Mouse (Mus musculus): ENCODE measurements around the gene Snta1. TPM values are rescaled to one million over a fixed set of nuclear protein-coding genes. Genes with fewer than 3 reads are reported as not detected.

Snta1 gene
- polyA plus RNA-seq (2017; shearing (Covaris generic)): under 1 TPM in 1 of 2 experiments, not detected in 1; 0.37 TPM

GRCm38 (mm10) chr2:154407643-154408445 lies at the start of gene Snta1:
Gene Snta1, minus strand, starts transcription at chr2:154408099.

DNA sequence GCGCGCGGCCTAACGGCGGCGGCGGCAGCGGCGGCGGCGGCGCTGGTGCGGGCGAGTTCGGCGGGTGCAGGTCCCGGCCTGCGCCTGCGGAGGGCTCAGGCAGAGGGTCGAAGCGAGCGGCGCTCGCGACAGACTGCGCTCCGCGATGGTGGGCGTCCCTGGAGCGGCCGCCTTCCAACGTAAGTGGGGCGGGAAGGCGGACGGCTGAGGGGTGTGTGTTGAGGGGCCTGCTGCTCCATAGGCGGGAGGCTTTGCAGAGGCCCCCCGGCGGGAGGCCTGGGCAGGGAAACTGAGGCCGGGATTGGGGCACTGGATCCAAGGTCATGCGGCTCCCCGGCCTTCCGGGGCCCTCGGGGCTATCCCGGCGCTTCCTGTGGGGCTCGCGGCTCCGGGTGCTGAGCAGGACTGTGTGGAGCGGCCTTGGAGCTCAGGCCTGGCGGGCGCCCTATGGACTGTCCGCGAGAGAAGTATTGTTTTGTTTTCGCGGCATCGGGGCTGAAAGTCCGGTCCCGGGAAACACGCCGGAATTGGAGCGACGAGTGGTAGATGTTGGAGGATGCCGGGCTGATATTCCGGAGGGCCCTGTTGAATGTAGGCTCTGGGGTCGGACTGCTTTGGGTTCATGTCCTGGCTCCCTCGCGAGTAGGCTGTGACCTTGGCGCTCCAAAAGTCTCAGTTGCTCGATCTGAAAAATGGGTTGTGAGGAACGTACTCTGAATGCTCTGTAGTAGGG lies 28.7 kb upstream of the Snta1 start, which contains the start of gene Cbfa2t2:
Gene Cbfa2t2 (plus strand): TSS at position 24 of the 733 bp plus-strand sequence.

DNA sequence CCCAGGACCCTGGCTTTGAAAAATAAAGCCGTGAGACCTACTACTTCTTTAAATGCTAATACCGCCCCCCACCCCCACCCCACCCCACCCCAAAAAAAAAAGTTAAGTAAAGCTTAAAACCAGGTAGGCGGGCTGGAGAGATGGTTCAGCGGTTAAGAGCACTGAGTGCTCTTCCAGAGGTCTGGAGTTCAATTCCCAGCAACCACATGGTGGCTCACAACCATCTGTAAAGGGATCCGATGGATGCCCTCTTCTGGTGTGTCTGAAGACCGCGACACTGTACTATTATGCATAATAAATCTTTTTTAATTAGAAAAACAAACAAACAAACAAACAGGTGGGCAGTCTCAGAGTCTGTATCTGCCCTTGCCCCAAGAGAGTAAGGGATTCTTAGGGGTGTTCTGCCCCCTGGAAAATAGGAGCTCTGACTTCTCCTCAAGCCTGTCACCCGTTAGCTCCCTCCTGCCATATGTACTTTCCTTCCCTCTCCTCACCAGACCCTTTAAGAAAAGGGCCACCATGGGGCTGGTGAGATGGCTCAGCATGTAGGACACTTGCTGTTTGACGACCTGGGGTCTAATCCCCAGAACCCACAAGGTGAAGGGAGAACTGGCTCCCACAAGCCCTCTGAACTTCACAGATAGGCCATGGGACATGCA lies 34.9 kb downstream of the Snta1 start, which contains the start of gene Cdk5rap1:
Gene Cdk5rap1 (minus strand): TSS at position 169 of the 659 bp plus-strand sequence.

Other genes starting within 250 kb of the Snta1 start
- not detected for gene Bpifa5, start 245.5 kb downstream of the Snta1 start, polyA plus RNA-seq (2017; shearing (Covaris generic))
- not detected for gene Bpifb1, start 217.3 kb downstream of the Snta1 start, polyA plus RNA-seq (2017; shearing (Covaris generic))
- gene Bpifb5, start 184.4 kb downstream of the Snta1 start, polyA plus RNA-seq (2017; shearing (Covaris generic)): not detected
- not detected for gene Bpifb9a, start 150.2 kb downstream of the Snta1 start, polyA plus RNA-seq (2017; shearing (Covaris generic))
- not detected for gene Bpifb9b, start 100.9 kb downstream of the Snta1 start, polyA plus RNA-seq (2017; shearing (Covaris generic))
- 10 to 100 TPM; 17.7 to 32.1 TPM for gene Cdk5rap1, start 35.1 kb downstream of the Snta1 start, polyA plus RNA-seq (2017; shearing (Covaris generic))
- gene Cbfa2t2, start 28.4 kb upstream of the Snta1 start, polyA plus RNA-seq (2017; shearing (Covaris generic)): 10 to 100 TPM; 21.1 to 27.1 TPM
- gene 1700003F12Rik, start 139.0 kb upstream of the Snta1 start, polyA plus RNA-seq (2017; shearing (Covaris generic)): 1 to 10 TPM in 1 of 2 experiments, not detected in 1; 2.2 TPM
- gene Actl10, start 143.7 kb upstream of the Snta1 start, polyA plus RNA-seq (2017; shearing (Covaris generic)): under 1 TPM in 1 of 2 experiments, not detected in 1; 0.18 TPM
- under 1 TPM; 0.55 to 0.75 TPM for gene Necab3, start 150.8 kb upstream of the Snta1 start, polyA plus RNA-seq (2017; shearing (Covaris generic))
- gene E2f1, start 161.8 kb upstream of the Snta1 start, polyA plus RNA-seq (2017; shearing (Covaris generic)): 1 to 10 TPM; 9.0 to 9.8 TPM
- gene Pxmp4, start 195.6 kb upstream of the Snta1 start, polyA plus RNA-seq (2017; shearing (Covaris generic)): 10 to 100 TPM; 26.8 to 32.7 TPM
- under 1 TPM; 0.44 to 0.58 TPM for gene Zfp341, start 205.2 kb upstream of the Snta1 start, polyA plus RNA-seq (2017; shearing (Covaris generic))
- gene 4930519P11Rik, start 205.3 kb upstream of the Snta1 start, polyA plus RNA-seq (2017; shearing (Covaris generic)): under 1 TPM in 1 of 2 experiments, not detected in 1; 0.61 TPM
- 10 to 100 TPM; 16.0 to 18.1 TPM for gene Chmp4b, start 243.6 kb upstream of the Snta1 start, polyA plus RNA-seq (2017; shearing (Covaris generic))